Mouse (Mus musculus) erythroid progenitor cell, adult 5-6 weeks (primary cell): ENCODE measurements around the gene 2010111I01Rik. TPM values are rescaled to one million over a fixed set of nuclear protein-coding genes. Genes with fewer than 3 reads are reported as not detected.
"Not testable (repeated sequence)": the region's sequence is repeated elsewhere in the genome, so short reads cannot be mapped to it uniquely, and the experiment has no call there.

Experiments used
- ATAC-seq: replicated peaks from 2 replicates; pipeline ENCODE4 v1.8.0; 2016; ENCODE audit warnings: moderate number of reproducible peaks, mild to moderate bottlenecking, moderate TSS enrichment, inconsistent platforms; ENCODE audit not compliant: poor library complexity, low FRiP score, severe bottlenecking
- total RNA-seq, 2 experiments: library from RNA; stranded (forward) in 1 of 2; stranded (reverse) in 1 of 2; fragments of 150-400 nt in 1 of 2; fragments of 186-747, 209-891 nt in 1 of 2; gene quantifications; 2 replicates each; pipeline versions ENCODE4 v1.2.3 to v1.2.4; 2015 to 2017; ENCODE audit warnings: low replicate concordance in 2 of 2

Gene 2010111I01Rik
- total RNA-seq, 2 experiments from 2014 or later: 5.9 to 28.4 TPM

GRCm38 (mm10) chr13:63231702-63232070 is 267.0 kb downstream of the 2010111I01Rik start:
- ATAC-seq: no peak

- ATAC-seq: no peak
Measured at GRCm38 (mm10) chr13:63232558-63232957, 267.9 kb downstream of the 2010111I01Rik start.

- ATAC-seq: not testable (repeated sequence)
Measured at GRCm38 (mm10) chr13:63234520-63234919, 269.8 kb downstream of the 2010111I01Rik start.

GRCm38 (mm10) chr13:63235551-63235950 is 270.9 kb downstream of the 2010111I01Rik start:
- no peak for ATAC-seq

GRCm38 (mm10) chr13:63236159-63236893 is 271.6 kb downstream of the 2010111I01Rik start:
- no peak for ATAC-seq

GRCm38 (mm10) chr13:63238045-63238444 is 273.4 kb downstream of the 2010111I01Rik start:
- ATAC-seq: no peak

GRCm38 (mm10) chr13:63239301-63239804 is 274.7 kb downstream of the 2010111I01Rik start:
- ATAC-seq: no peak

- ATAC-seq: peak; percentile 82
Measured at GRCm38 (mm10) chr13:63239877-63240671, 275.4 kb downstream of the 2010111I01Rik start.

GRCm38 (mm10) chr13:63240835-63241234 is 276.1 kb downstream of the 2010111I01Rik start:
- 0 out of 2 replicates have a peak, but pooled peaks have one; percentile 31 for ATAC-seq

- ATAC-seq: no peak
Measured at GRCm38 (mm10) chr13:63241665-63242064, 277.0 kb downstream of the 2010111I01Rik start.

GRCm38 (mm10) chr13:63242401-63243192 is 277.9 kb downstream of the 2010111I01Rik start:
- no peak for ATAC-seq

GRCm38 (mm10) chr13:63243586-63243985 is 278.9 kb downstream of the 2010111I01Rik start:
- no peak for ATAC-seq

GRCm38 (mm10) chr13:63244425-63244824 is 279.7 kb downstream of the 2010111I01Rik start:
- no peak for ATAC-seq

GRCm38 (mm10) chr13:63245218-63245617 is 280.5 kb downstream of the 2010111I01Rik start:
- ATAC-seq: no peak

- no peak for ATAC-seq
Measured at GRCm38 (mm10) chr13:63245812-63246211, 281.1 kb downstream of the 2010111I01Rik start.

GRCm38 (mm10) chr13:63246332-63246940 is 281.7 kb downstream of the 2010111I01Rik start:
- no peak for ATAC-seq

GRCm38 (mm10) chr13:63247041-63247440 is 282.3 kb downstream of the 2010111I01Rik start:
- no peak for ATAC-seq

GRCm38 (mm10) chr13:63247631-63248030 is 282.9 kb downstream of the 2010111I01Rik start:
- no peak for ATAC-seq

GRCm38 (mm10) chr13:63248318-63248717 is 283.6 kb downstream of the 2010111I01Rik start:
- ATAC-seq: no peak

- no peak for ATAC-seq
Measured at GRCm38 (mm10) chr13:63249171-63249570, 284.5 kb downstream of the 2010111I01Rik start.
